Mouse (Mus musculus): Measurements from ENCODE around the gene Timp3.
A peak's percentile ranks its signal among the peaks of the same experiment; 100 is the strongest.

Timp3 gene

GRCm38 (mm10) chr10:86328691-86329090 is 28.5 kb downstream of the Timp3 start:
- DNase-seq (ENCODE audit: low read depth, low spot score) = no peak

- DNase-seq (ENCODE audit: low read depth, low spot score) = no peak
Observed at GRCm38 (mm10) chr10:86329241-86329882, 29.2 kb downstream of the Timp3 start.

GRCm38 (mm10) chr10:86330993-86331680 is 31.0 kb downstream of the Timp3 start:
- DNase-seq (ENCODE audit: low read depth, low spot score) = no peak

GRCm38 (mm10) chr10:86331681-86332281 is 31.6 kb downstream of the Timp3 start:
- DNase-seq (ENCODE audit: low read depth, low spot score) = peak; percentile 41

GRCm38 (mm10) chr10:86332942-86333341 is 32.8 kb downstream of the Timp3 start:
- no peak for DNase-seq (ENCODE audit: low read depth, low spot score)

GRCm38 (mm10) chr10:86334581-86334980 is 34.4 kb downstream of the Timp3 start:
- no peak for DNase-seq (ENCODE audit: low read depth, low spot score)

GRCm38 (mm10) chr10:86336506-86336905 is 36.3 kb downstream of the Timp3 start:
- no peak for DNase-seq (ENCODE audit: low read depth, low spot score)

GRCm38 (mm10) chr10:86337239-86337638 is 37.1 kb downstream of the Timp3 start:
- DNase-seq (ENCODE audit: low read depth, low spot score) = no peak

- no peak for DNase-seq (ENCODE audit: low read depth, low spot score)
Observed at GRCm38 (mm10) chr10:86338121-86338715, 38.0 kb downstream of the Timp3 start.

- no peak for DNase-seq (ENCODE audit: low read depth, low spot score)
Observed at GRCm38 (mm10) chr10:86339121-86339520, 38.9 kb downstream of the Timp3 start.

- DNase-seq (ENCODE audit: low read depth, low spot score) = peak; percentile 96
Observed at GRCm38 (mm10) chr10:86339649-86340379, 39.6 kb downstream of the Timp3 start.

GRCm38 (mm10) chr10:86340421-86340820 is 40.2 kb downstream of the Timp3 start:
- peak; percentile 77 for DNase-seq (ENCODE audit: low read depth, low spot score)

GRCm38 (mm10) chr10:86340991-86341527 is 40.9 kb downstream of the Timp3 start:
- no peak for DNase-seq (ENCODE audit: low read depth, low spot score)

- peak; percentile 24 for DNase-seq (ENCODE audit: low read depth, low spot score)
Observed at GRCm38 (mm10) chr10:86341589-86341988, 41.4 kb downstream of the Timp3 start.

GRCm38 (mm10) chr10:86342151-86342550 is 42.0 kb downstream of the Timp3 start:
- no peak for DNase-seq (ENCODE audit: low read depth, low spot score)

- peak; percentile 14 for DNase-seq (ENCODE audit: low read depth, low spot score)
Observed at GRCm38 (mm10) chr10:86342713-86343112, 42.5 kb downstream of the Timp3 start.

GRCm38 (mm10) chr10:86343362-86343761 is 43.2 kb downstream of the Timp3 start:
- no peak for DNase-seq (ENCODE audit: low read depth, low spot score)

GRCm38 (mm10) chr10:86343931-86344330 is 43.8 kb downstream of the Timp3 start:
- no peak for DNase-seq (ENCODE audit: low read depth, low spot score)

GRCm38 (mm10) chr10:86344654-86345053 is 44.5 kb downstream of the Timp3 start:
- peak; percentile 14 for DNase-seq (ENCODE audit: low read depth, low spot score)

- no peak for DNase-seq (ENCODE audit: low read depth, low spot score)
Observed at GRCm38 (mm10) chr10:86345645-86346044, 45.5 kb downstream of the Timp3 start.

GRCm38 (mm10) chr10:86346235-86346840 is 46.2 kb downstream of the Timp3 start:
- no peak for DNase-seq (ENCODE audit: low read depth, low spot score)

All from brain, adult 2 months (tissue).